Mouse (Mus musculus) heart, postnatal 4 days (tissue): ENCODE measurements around the gene Mmp21. TPM values are rescaled to one million over a fixed set of nuclear protein-coding genes. Genes with fewer than 3 reads are reported as not detected.
A peak's percentile ranks its signal among the peaks of the same experiment; 100 is the strongest.

ENCODE experiments used
- DNase-seq: peaks from one replicate; pipeline ENCODE4 v3.0.0; 2021
- total RNA-seq, 2 experiments: library from RNA; stranded (reverse); gene quantifications; 2 replicates each; pipeline ENCODE4 v1.2.3; 2021

Mmp21 gene
- total RNA-seq, 2 experiments from 2014 or later = not detected

DNA sequence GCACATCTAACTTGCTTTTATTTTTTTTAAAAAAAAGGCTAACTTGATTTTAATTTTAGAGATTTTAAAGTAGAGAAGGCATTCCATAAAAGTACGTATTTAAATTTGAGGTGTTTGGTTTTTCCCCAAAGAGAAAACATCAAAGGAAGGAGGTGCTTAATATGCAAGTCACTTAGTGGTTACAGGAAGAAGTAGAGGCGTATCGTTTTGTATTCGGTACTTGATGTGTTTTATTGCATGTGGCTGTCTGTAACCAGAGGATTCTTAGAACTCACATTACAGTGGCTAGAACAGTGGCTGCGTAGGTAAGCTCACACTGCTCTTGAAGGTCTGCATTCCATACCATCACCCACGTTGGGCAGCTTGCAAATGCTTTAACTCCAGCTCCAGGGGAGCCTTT lies 34.1 kb downstream of the Mmp21 start:
- no peak for DNase-seq

DNA sequence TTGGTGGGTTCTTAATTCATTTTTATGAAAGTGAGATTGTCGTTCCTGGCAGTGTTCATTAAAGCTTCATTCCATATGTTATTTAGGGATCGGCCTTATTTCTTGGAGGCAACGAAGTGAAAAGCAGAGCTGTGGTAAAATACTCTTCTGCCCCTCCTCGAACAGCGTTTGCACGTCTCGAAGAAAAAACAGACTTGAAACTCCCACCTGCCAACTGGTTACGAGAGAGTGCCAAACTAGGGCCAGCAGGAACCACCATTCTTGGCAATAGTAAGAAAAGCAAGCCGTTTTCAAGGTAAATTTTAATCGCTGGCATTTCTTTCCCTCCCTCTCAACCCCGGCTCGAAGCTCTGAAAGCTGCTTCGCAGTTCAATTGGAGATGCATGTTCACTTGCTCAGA lies 41.0 kb downstream of the Mmp21 start:
- DNase-seq = no peak

- peak; percentile 12 for DNase-seq
Measured at GRCm38 (mm10) chr7:133638306-133638705, 41.6 kb downstream of the Mmp21 start.

DNA sequence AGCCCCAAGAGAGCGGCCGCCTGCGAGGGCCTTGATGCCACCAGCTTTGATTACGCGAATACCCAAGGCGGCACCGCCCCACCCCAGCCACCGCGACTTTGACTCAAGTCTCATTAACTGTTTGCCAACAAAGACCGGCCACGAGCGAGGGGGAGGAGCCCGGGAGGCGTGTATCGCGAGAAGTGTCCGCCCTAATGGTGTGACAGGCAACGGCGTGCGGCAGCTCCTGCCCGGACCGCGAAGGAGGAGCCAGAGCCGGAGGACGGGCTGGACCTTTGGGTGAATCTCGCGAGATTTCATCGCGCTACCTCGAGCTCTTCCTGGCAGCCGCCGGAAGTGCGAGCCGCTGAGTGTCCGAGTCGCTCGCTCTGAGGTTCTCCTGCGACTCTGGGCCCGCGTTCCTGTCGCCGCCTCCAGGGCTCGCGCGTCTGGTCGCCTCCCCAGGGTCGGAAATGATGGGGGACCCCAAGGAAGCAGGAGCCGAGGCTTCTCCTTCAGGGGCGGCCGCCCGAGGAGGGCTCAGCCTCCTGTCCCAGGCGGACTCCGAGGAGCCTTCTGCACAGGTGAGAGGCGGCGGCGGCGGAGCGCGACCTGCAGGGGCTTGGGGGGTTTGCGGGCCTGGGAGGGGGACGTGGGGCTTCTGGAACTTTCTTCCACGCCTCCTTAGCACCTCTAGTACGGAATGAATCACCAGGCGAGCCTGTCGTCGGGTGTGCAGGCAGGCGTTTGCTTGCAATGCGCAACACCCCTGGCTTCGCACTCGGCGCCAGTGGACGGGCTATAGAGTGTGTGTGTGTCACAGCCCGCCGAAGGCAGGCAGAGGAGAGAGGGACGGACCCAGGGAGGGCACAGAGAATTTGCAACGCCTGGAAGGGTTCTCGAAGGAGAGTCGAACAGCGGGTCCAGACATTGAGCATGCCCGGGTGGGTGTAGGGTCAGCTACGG lies 42.2 kb downstream of the Mmp21 start, which contains the start of gene Edrf1:
TSS of gene Edrf1 (plus strand) at position 183 of the 945 bp plus-strand sequence.
- DNase-seq = peak; percentile 98

DNA sequence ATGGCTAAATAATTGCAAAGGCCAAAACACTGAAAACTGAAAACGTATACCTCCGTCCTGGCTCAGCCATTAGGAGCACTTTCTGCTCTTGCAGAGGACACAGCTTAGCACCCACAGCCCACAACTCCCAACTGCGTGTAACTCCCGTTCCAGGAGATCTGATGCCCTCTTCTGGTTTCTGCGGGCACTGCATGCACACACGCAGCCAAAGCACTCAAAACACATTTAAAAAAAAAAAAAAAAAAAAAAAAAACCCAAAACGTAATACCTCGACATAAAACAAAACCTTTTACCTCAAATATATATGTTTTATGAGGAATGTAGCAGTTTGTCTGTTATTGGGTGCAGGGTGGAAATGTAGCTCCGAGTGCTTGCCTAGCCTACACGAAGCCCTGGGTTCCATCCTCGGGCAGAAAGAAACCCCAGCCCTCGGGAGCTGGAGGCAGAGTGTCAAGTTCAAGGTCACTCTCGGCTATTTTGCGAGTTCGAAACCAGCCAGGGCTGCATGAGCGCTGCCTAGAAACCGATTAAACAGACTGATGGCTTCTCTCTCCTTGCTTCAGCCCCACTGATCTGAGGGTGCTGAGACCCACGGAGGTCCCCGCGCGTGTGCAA lies 43.0 kb downstream of the Mmp21 start:
- peak; percentile 94 for DNase-seq

- DNase-seq = no peak
Measured at GRCm38 (mm10) chr7:133634932-133635650, 44.8 kb downstream of the Mmp21 start.

- DNase-seq = peak; percentile 72
Measured at GRCm38 (mm10) chr7:133632476-133632875, 47.4 kb downstream of the Mmp21 start.

DNA sequence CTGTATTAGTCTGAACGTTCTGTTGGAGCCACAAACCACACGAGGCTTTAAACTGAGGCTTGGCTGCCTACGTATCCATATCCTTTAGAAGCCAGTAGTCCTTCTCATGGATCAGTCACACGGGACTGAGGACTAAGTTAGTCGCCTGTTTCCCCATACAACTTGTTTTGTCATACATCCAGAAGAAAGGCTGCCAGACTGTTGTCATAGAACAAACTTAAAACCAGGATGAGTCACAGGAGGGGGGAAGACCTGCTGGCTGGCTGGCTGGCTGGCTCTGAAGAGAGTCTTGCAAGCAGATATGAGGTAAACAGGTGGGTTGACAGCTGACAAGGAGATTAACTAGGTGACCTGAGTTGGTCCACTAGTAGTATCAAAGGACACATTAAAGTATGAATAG lies 49.0 kb downstream of the Mmp21 start:
- DNase-seq = no peak

- no peak for DNase-seq
Measured at GRCm38 (mm10) chr7:133627184-133627936, 52.5 kb downstream of the Mmp21 start.

Other genes starting within 250 kb of the Mmp21 start
- gene Tex36, start 77.9 kb downstream of the Mmp21 start, total RNA-seq = not detected
- 10 to 100 TPM; 10.9 to 13.0 TPM for gene Edrf1, start 42.5 kb downstream of the Mmp21 start, total RNA-seq
- 10 to 100 TPM; 45.8 to 54.5 TPM for gene Bccip, start 29.3 kb upstream of the Mmp21 start, total RNA-seq
- 10 to 100 TPM; 13.0 to 14.5 TPM for gene Uros, start 30.0 kb upstream of the Mmp21 start, total RNA-seq
- not detected for gene Fank1, start 96.8 kb upstream of the Mmp21 start, total RNA-seq
- gene Dhx32, start 102.7 kb upstream of the Mmp21 start, total RNA-seq = 10 to 100 TPM; 39.0 to 41.5 TPM